Mouse (Mus musculus) 416B (cell line): Measurements from ENCODE around the gene Vps54.
"Not testable (repeated sequence)": the region's sequence is repeated elsewhere in the genome, so short reads cannot be mapped to it uniquely, and the experiment has no call there.

ENCODE experiments used
- DNase-seq: peaks from one replicate; pipeline ENCODE4 v3.0.0; 2011; ENCODE audit warnings: low read depth

Gene Vps54

DNA sequence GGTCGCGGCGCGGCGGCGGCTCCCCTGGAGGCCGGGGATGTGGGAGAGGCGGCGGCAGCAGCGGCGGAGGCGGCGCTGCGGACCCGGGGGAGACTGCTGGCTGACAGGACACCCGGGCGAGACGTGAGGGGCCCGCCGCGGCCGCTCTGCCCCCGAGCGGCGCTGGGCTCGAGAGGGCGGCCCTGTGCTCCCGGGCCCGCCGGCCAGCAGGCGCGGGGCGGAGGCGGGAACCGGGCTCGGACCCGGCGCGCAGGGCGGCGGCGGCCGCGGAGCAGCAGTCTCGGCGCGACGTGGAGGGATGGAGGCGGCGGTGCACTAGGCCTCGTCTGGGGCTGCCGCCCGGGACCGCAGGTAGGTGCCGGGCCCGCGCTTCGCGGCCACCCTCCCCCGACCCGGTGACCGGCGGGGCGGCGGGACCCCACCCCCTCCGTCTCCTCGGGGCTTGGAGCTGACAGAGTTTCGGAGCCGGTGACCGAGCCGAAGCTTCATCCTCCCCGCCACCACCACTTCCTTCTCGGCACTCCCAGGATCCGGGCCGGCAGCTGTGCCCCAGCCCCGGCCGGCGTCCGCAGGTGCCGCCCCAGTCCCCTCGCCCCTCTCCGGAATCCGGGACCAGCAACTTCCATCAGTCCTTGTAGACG, at the start of gene Vps54:
TSS of gene Vps54 (plus strand) at position 261 of the 641 bp plus-strand sequence.
- peak; percentile 38 for DNase-seq

DNA sequence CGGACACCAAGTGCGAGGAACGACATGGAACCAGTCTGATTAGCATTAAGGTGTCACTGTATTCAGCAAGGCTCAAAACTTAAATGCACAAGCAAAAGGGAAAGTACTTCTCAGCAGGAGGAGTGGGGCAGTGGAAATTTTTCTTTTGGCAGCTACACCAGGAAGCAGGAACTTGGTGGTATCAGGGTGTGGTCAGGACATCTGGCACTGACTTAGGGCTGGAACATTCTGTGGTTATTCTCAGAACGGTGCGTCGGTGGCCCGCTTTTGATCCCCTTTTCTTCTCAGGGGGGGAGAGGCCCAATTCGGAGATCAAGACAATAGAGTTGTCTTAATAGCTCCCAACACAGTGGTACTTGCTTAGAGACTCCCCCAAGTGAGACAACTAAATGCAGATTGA, 47.3 kb upstream of the Vps54 start:
- DNase-seq: peak; percentile 16

DNA sequence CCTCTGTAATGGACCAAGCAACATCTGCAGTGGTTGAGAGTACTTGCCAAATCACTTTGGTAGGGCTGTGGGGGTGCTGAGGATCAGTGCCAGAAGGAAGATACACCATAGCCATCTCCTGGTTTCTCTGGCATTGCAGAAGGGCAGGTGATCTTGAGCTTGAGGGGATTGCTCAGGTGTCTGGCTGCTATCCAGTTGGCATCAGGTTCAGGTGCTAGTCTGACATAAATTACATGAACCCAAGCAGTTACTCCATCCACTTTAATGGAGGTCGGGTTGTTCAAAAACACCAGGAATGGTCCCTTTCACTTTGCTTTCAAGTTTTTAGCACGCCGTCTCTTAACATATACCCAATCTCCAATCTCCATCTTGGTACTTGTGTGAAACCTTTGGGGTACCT, 44.2 kb upstream of the Vps54 start:
- DNase-seq: no peak

DNA sequence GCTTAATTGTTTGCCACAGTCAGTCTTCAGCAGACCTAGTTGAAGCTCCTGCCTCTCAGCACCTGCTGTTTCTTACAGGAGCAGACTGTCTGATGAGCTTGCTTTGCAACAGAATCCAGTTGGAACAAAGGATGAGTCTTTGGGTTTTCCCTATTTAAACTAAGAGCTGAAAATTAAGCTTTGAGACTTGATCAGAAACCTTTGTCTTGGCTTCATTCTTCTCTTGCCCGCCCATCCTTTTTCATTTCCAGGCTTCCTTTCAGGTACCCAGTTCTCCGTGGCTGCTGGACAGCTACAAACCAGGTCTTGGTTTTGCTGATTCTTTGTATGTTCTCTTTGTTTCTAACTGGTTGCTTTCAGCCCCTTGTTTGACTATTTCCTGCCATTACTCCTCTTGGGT, 30.0 kb upstream of the Vps54 start:
- no peak for DNase-seq

DNA sequence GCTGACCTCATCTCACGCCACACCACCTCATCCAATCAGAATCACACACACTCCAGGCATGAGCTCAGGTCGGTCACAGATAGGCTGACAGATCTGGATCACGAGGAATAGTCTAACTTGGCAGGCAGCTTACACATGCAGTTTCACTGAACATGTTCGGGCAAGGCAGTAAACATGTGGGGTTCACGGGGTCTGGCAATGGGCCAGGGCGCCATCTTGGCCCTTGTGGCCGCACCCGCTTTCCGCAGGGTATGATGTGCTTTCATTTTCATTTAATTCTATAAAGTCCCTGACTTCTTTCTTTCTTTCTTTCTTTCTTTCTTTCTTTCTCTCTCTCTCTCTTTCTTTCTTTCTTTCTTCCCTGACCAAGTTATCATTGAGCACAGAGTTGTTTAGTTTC, 29.4 kb upstream of the Vps54 start:
- not testable (repeated sequence) for DNase-seq

DNA sequence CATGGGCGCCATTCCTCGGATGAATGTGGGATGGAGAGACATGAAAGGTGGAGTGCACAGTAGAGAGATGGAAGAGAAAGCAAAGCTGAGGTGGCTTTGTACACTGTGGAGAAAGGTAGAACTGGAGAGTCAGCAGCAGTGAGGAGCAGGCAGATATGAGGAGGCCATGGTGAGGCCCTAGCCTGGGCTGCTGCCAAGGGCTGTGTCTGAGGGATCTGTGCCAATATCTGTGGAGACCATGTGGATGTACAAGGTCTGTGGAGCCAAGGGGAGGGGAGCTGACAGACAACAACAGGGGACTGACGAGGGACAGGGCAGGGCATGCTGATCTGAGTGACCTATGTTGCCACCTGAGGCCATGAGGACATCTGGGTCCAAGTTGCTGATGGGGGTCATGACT, 21.7 kb upstream of the Vps54 start:
- DNase-seq: no peak

DNA sequence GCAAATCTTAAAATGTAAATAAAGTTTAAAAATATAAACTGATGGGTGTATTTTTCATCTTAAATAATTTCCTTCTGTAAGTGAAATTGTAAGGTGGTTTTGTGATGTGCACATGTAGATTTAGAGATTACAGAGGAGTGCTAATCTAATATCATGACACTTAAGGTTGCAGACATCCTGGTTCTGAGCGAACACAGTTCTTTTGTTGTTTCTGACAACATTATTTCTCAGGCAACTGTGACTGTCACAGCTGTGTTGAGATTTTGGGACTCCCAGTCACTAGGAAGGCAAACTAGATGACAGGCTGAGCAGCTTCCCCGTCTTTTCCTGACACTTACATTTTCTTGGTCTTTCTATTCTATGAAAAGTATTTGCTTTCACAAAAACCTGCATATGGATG, 19.8 kb upstream of the Vps54 start:
- no peak for DNase-seq

DNA sequence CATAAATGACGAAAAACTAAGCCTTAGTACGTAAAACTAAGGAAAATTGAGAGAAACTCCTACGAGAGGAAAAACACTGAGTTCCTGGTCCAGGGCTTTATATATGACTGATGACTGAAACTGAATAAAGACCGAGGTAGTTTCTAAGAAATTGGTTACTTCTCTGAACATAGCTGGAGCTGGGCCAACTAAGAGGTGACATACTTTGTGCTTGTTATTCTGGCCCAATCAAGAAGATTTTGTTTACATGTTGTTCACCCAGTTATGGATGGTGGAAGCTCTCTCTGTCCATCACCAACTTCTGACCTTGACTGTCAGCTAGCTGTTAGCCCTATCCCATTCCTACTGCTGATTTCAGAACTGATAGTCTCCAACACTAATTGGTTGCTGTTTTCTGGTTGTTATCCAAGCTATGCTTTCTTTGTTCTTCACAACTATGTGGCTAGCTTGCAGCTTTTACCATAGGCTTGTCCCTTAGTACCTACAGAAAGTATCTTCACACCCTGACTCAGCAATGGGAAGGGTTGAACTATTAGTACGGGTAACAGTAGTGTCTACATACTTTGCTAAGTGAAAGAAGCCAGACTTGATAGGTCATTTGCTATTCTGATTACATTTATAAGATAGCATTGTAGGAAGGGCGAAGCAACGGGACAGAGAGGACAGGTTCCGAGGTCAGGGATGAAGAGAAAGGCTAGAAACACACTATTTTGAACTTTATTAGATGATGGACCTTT, 19.1 kb upstream of the Vps54 start:
- DNase-seq: no peak

DNA sequence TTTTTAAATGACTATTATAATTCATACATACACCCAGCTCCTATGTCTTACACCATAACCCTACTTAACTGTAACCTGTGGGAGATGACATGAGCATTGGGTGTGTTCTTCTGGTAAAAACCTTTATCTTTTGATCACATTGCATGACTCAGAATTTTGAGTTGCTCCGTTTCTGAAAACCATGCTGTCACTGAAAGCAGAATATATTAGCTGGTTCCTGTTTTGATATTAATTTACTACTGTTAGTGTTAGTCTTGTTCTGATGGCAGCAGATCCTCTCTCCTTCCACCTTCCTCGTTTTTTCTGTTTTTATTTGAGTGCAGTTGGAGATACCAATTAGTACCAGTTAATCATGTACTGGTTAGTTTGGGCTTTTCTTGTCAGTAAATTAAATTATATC, 18.3 kb upstream of the Vps54 start:
- peak; percentile 88 for DNase-seq

DNA sequence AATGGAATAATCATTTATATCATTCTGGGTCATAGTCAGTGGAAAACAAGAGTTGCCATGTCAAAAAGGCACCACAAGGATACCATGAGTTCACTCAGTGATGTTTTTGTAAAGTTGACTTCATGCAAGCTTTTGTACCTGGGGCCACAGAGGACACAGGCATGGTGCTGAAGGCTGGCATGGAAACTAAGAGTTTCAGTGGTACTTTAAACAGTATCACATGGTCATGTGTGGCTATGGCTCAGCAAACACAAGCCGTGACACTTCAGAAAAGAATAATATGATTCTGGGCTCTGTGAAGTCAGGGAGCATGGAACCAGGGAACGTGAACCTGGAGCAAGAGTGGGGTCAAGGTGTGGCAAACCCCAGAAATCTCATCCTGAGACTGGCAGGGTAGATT, 17.7 kb upstream of the Vps54 start:
- DNase-seq: no peak

DNA sequence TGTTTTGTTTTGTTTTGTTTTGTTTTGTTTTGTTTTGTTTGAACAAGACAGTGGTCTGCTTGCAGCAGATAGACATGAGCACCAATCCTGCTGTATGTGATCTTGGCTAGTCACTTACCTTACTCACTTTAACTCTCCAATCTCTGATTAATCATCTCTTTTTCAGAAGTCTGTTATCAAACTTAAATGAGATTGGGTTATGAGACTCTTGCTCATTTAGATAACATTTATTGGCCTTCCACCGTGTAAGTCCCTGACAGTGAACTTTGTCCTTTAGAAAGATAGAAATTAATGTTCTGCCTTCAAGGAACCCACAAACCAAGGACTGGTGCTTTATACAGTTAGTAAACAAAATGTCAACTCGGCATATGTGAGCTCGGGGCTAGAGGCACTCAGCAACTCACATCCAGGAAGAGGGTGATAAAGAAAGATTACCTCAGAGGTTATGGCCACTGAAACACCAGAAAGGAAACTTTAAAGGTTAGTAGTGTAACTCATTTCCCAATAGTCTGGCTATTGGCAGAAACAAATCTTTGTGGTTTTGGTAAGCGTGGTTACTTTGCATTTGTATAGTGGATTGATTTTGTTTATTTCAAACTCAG, 16.4 kb upstream of the Vps54 start:
- DNase-seq: peak; percentile 85

DNA sequence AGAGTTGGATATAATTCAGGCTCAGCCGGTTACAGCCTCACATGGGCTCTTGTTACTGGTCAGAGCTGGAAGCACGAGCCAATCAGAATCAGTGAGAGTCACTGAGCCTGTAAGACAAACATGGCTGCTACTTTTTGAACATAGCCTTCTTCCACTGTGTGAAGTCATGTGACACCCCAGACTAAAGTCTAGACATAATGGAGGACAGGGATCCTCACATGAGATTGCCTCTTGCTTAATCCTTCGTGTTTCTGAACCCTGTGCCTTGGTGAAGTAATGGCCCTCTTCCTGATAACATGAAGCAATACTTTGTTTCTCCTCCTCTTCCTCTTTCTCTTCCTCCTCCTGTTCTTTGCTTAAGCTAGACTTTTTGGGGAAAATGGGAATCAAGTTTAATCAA, 15.5 kb upstream of the Vps54 start:
- peak; percentile 75 for DNase-seq

DNA sequence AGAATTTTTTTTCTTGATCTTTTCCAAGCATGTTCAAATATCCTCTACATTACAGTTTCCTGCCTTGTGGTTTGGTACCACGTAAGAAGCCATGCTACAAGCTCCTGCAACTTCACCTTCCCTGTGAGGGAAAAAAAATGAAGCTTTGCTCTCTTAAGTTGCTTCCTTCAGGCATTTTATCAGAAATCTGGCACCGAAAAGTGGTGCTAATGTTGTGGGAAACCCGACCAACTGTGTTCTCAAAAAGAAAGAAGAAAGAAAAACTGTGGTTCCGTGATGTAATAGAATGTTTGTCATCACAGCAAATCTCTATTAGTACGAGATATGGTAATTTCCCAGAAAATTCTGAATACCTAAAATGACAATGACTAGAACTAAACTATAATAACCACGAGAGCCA, 15.0 kb upstream of the Vps54 start:
- DNase-seq: peak; percentile 56

DNA sequence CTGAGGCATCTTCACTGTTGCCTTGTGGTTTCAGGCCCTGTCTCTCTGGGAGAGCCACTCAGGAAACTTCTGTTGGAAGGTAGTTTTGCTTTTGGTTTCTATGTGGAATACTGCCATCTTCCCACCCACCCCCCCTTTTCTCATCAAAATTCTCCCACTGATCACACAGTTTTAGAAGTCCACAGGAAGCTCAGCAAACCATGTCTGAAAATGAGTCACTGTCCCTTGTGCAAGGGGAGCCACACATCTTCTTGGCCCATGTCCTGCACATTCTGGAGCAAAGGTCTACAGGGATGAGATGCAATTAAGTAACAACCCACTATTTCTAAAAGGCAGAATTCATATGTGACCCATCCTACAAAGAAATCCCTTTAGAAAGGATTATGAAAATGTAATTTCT, 14.6 kb upstream of the Vps54 start:
- DNase-seq: peak; percentile 78

DNA sequence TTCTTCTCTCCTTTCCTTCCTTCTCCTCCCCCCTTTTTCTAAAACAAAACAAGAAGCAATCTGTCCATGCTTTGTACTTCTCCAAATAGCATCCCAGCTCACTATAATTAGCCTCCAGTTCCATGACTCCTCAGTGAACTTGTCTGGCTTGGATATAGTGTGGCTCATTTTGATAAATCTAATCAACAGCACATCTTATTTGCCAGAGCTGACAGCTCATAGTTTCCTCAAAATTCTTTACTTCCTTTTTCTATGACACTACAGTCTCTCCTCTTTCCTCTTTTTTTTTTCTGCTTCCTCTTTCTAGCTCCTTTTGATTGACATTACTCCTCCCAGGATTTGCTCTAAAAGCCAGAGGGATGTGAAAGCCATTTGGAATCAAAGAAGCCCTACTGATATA, 14.1 kb upstream of the Vps54 start:
- peak; percentile 72 for DNase-seq

DNA sequence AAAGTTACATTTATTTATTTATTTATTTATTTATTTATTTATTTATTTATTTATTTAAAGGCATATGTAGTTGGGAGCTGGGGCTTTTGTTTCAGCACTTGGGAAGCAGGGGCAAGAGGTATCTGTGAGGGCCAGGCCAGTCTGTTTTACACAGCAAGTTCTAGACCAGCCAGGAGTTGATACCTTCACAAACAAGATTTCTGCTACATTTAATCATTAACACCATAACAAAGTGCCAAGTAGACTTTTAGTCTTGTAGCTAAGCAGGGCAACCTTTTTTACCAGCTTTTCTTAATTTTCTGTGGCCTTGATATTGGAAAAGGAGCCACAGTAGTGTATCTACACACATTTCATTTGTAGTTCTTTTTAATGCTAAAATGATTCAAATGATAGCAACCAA, 3.7 kb upstream of the Vps54 start:
- no peak for DNase-seq

DNA sequence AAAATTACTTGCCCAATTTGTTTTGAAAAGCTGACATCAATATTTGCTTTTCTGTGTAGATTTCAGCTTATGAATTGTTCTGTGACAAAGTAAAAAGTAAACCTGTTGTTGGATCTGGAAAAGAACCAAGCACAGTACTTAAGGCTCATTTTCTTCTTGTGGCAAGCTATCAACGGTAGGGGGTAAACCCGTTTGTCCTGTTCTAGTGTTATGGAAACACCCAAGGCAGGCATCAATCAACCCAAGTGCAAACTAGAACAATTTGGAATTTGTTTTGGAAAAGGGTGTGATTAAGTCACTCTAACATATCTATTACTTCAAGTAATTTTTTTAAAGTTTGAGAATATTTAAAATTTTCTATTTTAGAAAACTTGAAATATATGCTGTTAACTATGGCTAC, 3.3 kb upstream of the Vps54 start:
- no peak for DNase-seq

DNA sequence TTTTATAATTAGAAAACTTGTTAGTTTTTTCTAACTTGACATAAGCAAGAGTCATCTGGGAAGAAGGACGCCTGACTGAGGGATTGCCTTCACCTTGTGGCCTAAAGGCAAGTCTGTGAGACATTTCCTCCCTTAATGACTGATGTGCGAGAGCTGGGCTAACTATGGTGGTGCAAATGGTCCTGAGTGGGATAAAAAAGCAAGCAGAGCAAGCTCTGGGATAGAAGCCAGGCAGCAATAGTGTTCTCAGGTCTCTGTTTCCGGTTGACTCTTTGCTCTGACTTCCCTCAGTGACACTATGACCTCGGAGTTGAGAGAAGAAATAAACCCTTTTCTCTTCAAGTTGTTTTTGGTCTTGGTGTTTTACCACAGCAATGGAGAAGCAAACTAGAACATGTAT, 2.1 kb upstream of the Vps54 start:
- DNase-seq: no peak

DNA sequence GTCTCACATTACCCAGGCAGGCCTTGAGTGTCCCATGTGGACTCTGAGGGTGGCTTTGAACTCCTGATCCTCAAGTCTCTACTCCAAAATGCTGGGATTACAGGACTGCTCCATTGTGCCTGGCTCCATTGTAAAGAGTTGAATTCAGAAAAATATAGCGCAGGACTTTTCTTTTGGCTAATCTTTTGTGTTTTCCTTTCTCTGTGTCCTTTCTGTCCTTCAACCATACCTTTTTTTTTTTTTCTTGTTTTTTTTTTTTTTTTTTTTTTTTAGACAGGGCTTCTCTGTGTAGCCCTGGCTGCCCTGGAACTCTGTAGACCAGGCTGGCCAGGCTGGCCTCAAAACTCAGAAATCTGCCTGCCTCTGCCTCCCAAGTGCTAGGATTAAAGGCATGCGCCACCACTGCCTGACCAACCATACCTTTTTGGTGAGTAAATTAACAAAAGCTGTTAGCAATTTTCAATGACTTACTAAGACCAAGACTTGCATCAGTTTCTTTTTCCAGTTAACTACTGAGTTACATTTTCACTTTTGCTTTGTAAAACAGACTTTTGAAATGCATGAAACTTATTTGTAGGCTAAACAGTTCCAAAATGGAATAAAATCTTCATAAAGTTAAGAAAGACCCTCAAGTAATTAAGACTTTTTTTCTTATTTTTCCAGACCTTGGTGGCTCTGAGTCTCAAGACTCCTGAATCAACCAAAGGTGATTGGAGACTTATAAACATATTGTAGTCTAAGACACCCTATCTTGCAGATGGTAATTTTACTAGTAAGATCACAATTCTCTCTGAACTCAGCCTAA, 1.4 kb upstream of the Vps54 start:
- DNase-seq: no peak

DNA sequence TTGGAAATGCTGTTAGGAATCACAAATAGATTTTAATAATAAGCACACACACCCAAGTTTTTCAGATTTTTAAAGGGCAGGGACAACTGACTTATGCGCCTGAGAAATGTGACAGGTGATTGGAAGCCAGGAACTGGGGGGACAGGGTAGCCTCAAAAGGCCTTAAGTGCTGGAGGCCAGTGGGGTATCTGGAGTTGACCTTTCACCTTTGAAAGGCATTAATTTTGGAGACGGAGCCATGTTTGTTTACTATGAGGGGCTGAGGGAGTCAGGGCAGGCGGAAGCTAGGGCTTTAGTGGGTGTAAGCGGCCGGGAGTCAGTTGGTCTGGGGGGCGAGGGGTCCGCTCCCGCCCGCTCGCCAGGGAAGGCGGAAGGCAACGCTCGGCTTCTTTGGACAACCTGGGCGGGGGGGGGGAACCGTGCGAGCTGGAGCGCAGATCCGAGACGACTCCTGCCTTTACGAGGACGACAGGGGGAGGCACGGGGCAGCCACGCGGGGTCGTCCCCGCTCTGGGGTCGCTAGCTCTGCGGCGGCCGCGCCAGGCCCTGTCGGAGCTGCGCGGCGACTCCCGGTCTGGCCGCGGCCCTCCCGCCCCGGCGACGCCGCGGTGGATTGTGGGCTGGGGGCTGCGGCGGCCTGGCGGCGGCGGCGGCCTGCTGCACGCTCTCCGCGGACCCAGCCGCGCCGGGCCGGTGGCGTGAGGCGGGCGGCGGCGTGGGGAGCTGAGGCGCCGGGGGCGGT, 631 bp upstream of the Vps54 start:
- DNase-seq: peak; percentile 62

DNA sequence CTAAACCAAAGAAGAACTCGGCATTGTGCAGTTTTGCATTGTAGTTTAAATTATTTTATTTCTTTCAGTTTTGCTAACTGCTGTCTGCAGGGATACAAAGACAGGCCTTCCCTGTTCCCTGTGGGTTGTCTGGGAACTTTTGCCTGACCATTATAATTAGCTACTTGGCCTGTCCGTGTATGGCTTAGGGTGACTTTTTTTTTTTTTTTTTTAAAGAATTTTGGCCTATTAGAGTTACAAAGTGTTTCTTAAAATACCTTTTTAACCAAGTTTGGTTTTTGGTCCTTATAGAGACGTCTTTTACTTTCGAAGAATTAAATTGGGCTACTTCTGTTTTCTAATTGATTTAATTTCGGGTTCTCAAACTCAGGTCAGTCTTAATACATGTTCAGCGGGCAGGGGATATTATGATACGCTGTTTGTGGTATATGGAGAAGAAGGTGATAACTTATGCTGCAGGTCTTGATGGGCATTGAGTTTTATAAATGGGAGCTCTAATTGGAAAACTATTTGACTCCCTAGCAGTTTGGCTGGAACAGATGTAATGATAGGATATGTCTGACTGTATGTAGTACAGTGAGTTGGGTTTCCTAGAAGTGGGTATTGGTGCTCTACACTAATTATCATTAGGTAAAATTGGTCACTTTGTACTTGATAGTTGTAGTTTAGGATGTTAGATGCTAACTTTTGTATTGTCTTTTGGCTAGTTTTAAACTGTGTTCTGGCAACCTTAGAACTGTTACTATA, 855 bp downstream of the Vps54 start:
- DNase-seq: no peak
